Mouse (Mus musculus): ENCODE results near the gene Fbln2.
"Not testable (repeated sequence)": the region's sequence is repeated elsewhere in the genome, so short reads cannot be mapped to it uniquely, and the experiment has no call there.

Gene Fbln2

GRCm38 (mm10) chr6:91212155-91212554, at the start of gene Fbln2:
Gene Fbln2 (plus strand): TSS chr6:91212455.
- in situ Hi-C loops (cut with MboI, MseI): not testable (repeated sequence)

GRCm38 (mm10) chr6:91163195-91163911, 48.9 kb upstream of the Fbln2 start:
- in situ Hi-C loops (cut with MboI, MseI): no loop called here

- in situ Hi-C loops (cut with MboI, MseI): no loop called here
Observed at GRCm38 (mm10) chr6:91164584-91164983, 47.7 kb upstream of the Fbln2 start.

- in situ Hi-C loops (cut with MboI, MseI): loop anchor here (5.0 kb wide), 1 partner anchor 117 kb away; no protein-coding TSS in a partner anchor
Observed at GRCm38 (mm10) chr6:91165210-91165609, 47.0 kb upstream of the Fbln2 start.

- in situ Hi-C loops (cut with MboI, MseI): loop anchor here (5.0 kb wide), 1 partner anchor 114 kb away; no protein-coding TSS in a partner anchor
Observed at GRCm38 (mm10) chr6:91167828-91168227, 44.4 kb upstream of the Fbln2 start.

- in situ Hi-C loops (cut with MboI, MseI): loop anchor here (5.0 kb wide), 1 partner anchor 113 kb away; no protein-coding TSS in a partner anchor
Observed at GRCm38 (mm10) chr6:91169129-91169528, 43.1 kb upstream of the Fbln2 start.

GRCm38 (mm10) chr6:91171396-91171895, 40.8 kb upstream of the Fbln2 start:
- in situ Hi-C loops (cut with MboI, MseI): no loop called here

- in situ Hi-C loops (cut with MboI, MseI): no loop called here
Observed at GRCm38 (mm10) chr6:91172381-91172780, 39.9 kb upstream of the Fbln2 start.

- in situ Hi-C loops (cut with MboI, MseI): no loop called here
Observed at GRCm38 (mm10) chr6:91173221-91173880, 38.9 kb upstream of the Fbln2 start.

- in situ Hi-C loops (cut with MboI, MseI): no loop called here
Observed at GRCm38 (mm10) chr6:91174211-91174610, 38.0 kb upstream of the Fbln2 start.

- in situ Hi-C loops (cut with MboI, MseI): no loop called here
Observed at GRCm38 (mm10) chr6:91180767-91181171, 31.5 kb upstream of the Fbln2 start.

GRCm38 (mm10) chr6:91181320-91181719, 30.9 kb upstream of the Fbln2 start:
- in situ Hi-C loops (cut with MboI, MseI): no loop called here

- in situ Hi-C loops (cut with MboI, MseI): no loop called here
Observed at GRCm38 (mm10) chr6:91182075-91182490, 30.2 kb upstream of the Fbln2 start.

GRCm38 (mm10) chr6:91183041-91183440, 29.2 kb upstream of the Fbln2 start:
- in situ Hi-C loops (cut with MboI, MseI): no loop called here

GRCm38 (mm10) chr6:91183980-91184379, 28.3 kb upstream of the Fbln2 start:
- in situ Hi-C loops (cut with MboI, MseI): no loop called here

GRCm38 (mm10) chr6:91184776-91185175, 27.5 kb upstream of the Fbln2 start:
- in situ Hi-C loops (cut with MboI, MseI): no loop called here

- in situ Hi-C loops (cut with MboI, MseI): no loop called here
Observed at GRCm38 (mm10) chr6:91185502-91185901, 26.8 kb upstream of the Fbln2 start.

GRCm38 (mm10) chr6:91186161-91186931, 25.9 kb upstream of the Fbln2 start:
- in situ Hi-C loops (cut with MboI, MseI): no loop called here

- in situ Hi-C loops (cut with MboI, MseI): no loop called here
Observed at GRCm38 (mm10) chr6:91186934-91187333, 25.3 kb upstream of the Fbln2 start.

GRCm38 (mm10) chr6:91187871-91188270, 24.4 kb upstream of the Fbln2 start:
- in situ Hi-C loops (cut with MboI, MseI): no loop called here

- in situ Hi-C loops (cut with MboI, MseI): no loop called here
Observed at GRCm38 (mm10) chr6:91189971-91190370, 22.3 kb upstream of the Fbln2 start.

GRCm38 (mm10) chr6:91191465-91191864, 20.8 kb upstream of the Fbln2 start:
- in situ Hi-C loops (cut with MboI, MseI): no loop called here

Measured in T-helper 1 cell (primary cell).